Mouse (Mus musculus) adrenal gland, adult (tissue): ENCODE measurements around the gene Def8.

Experiments
- DNase-seq, 2 experiments: peaks; one replicate each; pipeline ENCODE4 v3.0.0; 2022 to 2023; ENCODE audit warnings: low spot score in 1 of 2; ENCODE audit not compliant: inconsistent age in 2 of 2

Def8 gene

GRCm38 (mm10) chr8:123423441-123423840, at the start of gene Def8:
Gene Def8 (plus strand): TSS chr8:123423527.
- DNase-seq = no peak

DNA sequence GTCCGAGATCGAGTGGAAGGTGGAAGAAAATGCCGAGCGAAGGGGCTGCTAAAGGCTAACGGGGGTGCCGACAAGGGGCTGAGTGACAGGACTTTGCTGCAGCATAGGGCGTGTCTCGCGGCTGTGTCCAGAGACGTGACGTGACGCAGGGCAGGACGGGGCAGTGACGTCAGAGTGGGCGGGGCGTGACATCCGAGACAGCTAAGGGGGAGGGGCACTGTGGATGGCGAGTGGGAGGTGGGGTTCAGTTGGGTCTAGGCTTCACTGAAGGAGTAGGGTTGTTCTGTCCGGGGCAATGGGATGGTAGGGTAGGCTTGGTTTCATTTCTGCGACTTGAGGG, 49.1 kb upstream of the Def8 start:
- DNase-seq = peak; percentile 95 to 98

- no peak for DNase-seq
Observed at GRCm38 (mm10) chr8:123375701-123376100, 47.6 kb upstream of the Def8 start.

- no peak for DNase-seq
Observed at GRCm38 (mm10) chr8:123376106-123376505, 47.2 kb upstream of the Def8 start.

DNA sequence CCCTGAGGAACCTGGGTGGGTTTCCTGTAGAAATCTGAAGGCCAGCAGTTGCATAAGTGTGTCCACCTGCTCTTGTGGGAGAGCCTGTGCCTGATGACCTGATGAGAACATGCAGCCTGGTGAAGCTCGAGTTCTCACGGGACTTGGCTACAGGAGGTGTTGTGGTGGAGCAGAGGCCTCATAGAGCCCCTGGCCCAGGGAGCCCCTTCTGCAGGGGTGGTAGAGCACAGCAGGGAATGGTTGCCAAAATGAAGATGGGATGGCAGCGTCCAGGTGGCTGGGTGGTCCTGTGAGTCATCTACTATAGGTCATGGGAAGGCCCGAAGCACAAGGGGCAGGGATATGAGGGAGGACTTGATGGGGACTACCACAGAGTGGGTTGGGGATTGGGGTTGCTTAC, 41.6 kb upstream of the Def8 start:
- DNase-seq = no peak

- DNase-seq = no peak
Observed at GRCm38 (mm10) chr8:123382516-123382915, 40.8 kb upstream of the Def8 start.

- DNase-seq = peak; percentile 44 to 68
Observed at GRCm38 (mm10) chr8:123384883-123385540, 38.3 kb upstream of the Def8 start.

DNA sequence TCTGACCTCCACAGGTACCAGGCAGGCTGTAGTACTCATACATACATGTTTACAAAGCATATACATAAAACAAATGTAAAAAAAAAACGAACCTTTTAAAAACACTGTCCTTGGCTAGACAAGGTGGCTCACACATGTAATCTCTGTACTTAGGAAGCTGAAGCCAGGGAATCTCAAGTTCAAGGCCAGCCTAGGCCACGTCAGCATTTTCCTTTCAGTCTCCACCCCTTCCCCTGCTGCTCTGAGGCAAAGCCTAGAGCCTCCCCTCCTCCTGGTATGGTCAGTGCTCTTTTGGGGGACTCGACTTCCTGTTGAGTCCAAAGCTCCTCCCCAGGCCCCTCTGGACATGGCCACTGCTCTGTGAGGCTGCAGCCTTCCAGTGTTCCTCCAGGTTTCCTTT, 36.3 kb upstream of the Def8 start:
- DNase-seq = peak; percentile 62 to 76

DNA sequence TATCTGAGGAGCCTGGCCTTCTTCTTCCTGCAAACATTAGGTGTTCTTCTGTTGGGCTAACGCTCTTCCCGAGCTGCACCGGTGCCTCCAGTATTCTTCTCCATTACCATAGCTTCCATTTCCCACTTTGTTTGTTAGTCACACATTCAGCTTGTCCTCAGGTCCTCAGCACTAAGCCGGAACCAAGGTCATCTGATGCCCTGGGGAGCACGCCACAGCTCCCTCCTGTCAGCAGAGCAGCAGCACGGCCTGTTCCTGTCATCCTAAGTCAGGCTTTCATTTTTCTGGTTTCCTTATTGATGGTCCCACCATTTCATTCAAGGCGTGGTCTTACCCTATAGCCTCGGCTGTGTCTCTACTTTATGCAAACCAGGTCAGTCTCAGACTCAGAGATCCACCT, 35.5 kb upstream of the Def8 start:
- DNase-seq = peak in 1 of 2 experiments; percentile 73

DNA sequence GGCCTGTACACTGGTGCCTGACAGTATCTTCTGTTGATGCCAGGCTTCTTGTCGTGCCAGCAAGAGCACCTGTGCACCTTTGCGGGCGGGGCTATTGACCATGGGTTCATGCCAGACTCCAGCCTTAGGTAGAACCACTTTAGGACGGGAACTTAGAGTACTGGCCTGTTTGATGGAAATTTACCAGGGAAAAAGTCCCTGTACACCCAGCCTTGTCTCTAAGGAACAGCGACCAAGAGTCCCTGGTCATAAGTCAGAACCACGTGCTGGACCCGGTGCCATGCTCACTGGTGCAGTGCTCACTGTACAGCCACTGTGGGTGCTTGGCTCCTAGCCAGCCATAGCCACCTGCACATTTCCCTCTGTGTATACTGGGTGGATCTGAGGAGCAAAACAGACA, 34.3 kb upstream of the Def8 start:
- DNase-seq = no peak

DNA sequence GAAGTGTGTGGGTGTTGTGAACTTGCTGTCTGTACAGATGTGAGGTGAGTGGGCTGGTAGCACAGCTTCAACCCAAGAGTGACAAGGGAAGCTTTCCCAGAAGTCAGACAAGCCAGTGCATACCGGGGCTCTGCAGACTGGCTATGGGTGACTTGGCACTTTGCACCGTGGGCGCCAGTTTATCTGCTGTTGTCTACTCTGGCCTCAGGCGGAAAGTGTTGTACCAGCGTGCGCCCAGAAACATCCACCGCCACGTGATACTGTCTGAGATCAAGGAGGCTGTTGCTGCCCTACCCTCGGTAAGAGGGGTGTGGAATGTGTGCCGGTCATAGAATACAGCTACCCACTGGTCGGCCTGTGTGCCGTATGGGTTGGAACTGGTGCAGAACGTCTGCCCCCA, 25.0 kb upstream of the Def8 start:
- DNase-seq = no peak

- DNase-seq = no peak
Observed at GRCm38 (mm10) chr8:123401936-123402335, 21.4 kb upstream of the Def8 start.

GRCm38 (mm10) chr8:123402730-123403326, 20.5 kb upstream of the Def8 start:
- DNase-seq = no peak

GRCm38 (mm10) chr8:123404521-123404920, 18.8 kb upstream of the Def8 start:
- no peak for DNase-seq

- peak; percentile 69 to 87 for DNase-seq
Observed at GRCm38 (mm10) chr8:123406786-123407185, 16.5 kb upstream of the Def8 start, which contains the start of gene Mc1r. Gene Mc1r (plus strand): TSS chr8:123407107.

DNA sequence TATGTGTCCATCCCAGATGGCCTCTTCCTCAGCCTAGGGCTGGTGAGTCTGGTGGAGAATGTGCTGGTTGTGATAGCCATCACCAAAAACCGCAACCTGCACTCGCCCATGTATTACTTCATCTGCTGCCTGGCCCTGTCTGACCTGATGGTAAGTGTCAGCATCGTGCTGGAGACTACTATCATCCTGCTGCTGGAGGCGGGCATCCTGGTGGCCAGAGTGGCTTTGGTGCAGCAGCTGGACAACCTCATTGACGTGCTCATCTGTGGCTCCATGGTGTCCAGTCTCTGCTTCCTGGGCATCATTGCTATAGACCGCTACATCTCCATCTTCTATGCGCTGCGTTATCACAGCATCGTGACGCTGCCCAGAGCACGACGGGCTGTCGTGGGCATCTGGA, 15.7 kb upstream of the Def8 start:
- DNase-seq = no peak

GRCm38 (mm10) chr8:123408586-123409544, 14.5 kb upstream of the Def8 start:
- DNase-seq = peak; percentile 85

DNA sequence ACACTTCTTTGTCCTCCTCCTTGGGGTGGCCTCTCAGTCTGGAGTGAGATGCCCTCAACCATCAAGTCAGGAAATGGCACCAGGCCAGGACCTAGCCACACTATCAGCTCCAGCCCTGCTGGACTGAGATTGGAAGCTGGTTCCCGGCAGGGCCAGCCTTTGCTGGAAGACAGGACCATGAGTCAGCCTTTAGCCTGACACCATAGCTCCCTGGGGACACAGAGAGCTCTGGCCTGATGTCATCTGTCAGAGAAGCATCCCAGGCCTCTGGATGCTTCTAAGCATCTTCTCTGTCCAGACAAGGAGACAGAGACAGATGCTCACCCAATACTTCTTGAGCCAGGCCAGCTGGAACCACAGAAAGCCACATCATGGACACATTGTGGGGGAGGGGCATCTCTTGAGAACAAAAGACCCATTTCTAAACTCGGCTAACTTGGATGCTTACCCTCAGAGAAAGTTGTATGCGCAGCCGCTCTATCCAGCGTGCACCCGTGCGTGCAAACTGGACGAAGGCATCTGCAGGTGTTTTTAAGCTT, 13.2 kb upstream of the Def8 start:
- DNase-seq = peak; percentile 79 to 81

- no peak for DNase-seq
Observed at GRCm38 (mm10) chr8:123410788-123411187, 12.5 kb upstream of the Def8 start.

DNA sequence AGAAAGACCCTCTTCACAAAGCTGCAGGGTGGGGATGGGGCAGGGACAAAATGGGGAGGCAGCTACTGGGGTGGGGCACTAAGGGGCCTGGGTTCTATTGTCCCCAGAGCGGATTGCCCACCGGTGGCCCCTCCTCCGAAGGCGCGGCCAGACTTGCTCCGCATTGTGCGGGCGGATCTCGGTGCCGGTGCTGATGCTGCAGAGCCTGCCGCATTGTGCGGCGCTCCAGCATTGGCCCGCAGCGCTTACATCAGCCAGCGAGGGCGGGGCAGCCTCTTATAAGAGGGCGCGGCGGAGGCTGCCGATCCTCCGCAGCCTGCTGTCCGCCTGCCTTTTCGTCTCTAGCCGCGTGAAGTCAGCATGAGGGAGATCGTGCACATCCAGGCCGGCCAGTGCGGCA, 12.1 kb upstream of the Def8 start, which contains the start of gene Tubb3:
Gene Tubb3, plus strand, starts transcription at position 179 of the 400 bp plus-strand sequence.
- peak; percentile 78 to 81 for DNase-seq

DNA sequence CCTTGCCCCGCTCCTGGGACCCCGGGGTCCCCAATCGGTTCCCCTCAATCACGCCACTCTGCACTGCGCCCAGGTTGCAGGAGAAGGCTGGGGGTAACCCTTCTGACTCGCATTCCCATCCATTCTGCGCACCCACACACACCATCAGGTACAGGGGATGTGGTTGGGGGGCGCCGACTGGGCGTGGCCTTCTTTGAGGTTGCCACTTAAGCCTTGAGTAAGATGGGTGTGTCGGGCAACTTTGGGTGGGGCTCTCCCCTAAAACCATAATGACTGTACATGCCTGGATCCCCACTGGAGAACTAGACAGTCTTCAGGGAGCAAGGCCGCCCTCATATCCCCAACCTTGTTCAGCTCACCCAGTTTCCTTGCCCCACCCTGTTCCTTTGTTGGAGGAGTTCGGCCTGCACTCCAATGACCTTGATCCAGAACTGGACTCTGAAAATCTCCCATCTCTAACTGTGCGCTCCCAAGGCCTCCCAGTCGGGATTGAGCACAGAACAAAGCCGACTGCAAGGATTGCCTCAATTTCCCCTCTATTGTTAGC, 11.5 kb upstream of the Def8 start:
- peak; percentile 28 to 48 for DNase-seq
